Mouse (Mus musculus): Measurements from ENCODE around the gene Fbxl2.

Gene Fbxl2

GRCm38 (mm10) chr9:113924883-113925282 lies 121.1 kb downstream of the Fbxl2 start:
- DNase-seq (ENCODE audit: low spot score in 2 of 2): no peak

GRCm38 (mm10) chr9:113922677-113923076 lies 123.3 kb downstream of the Fbxl2 start:
- DNase-seq (ENCODE audit: low spot score in 2 of 2): no peak

GRCm38 (mm10) chr9:113915789-113916188 lies 130.2 kb downstream of the Fbxl2 start:
- DNase-seq (ENCODE audit: low spot score in 2 of 2): no peak

All from natural killer cell, adult 2 months (primary cell).